Mouse (Mus musculus) lung, adult 2 months (tissue): ENCODE measurements at regions not wholly inside any gene's neighbourhood (a gene's known extent, or its start where the extent isn't known, plus 50 kb on each side); places are given as distances from the start of the nearest gene placed in this dataset.

Experiments used
- CTCF ChIP-seq: fragments of 200-500 bp; IDR thresholded peaks from 2 replicates; pipeline ENCODE4 v1.5.1; 2011; ENCODE audit warnings: mild to moderate bottlenecking, low read length, control low read depth; ENCODE audit not compliant: insufficient read depth
- POLR2A ChIP-seq: fragments of 200-500 bp; IDR thresholded peaks from 2 replicates; pipeline ENCODE4 v1.6.1; 2011; ENCODE audit warnings: low read depth, mild to moderate bottlenecking, control low read depth, low read length, borderline replicate concordance; ENCODE audit errors: extremely low read depth

- no peak for TF ChIP-seq CTCF
- TF ChIP-seq POLR2A, result no peak
These were observed 182.1 kb downstream of the Ptpru start for GRCm38 (mm10) chr4:131656034-131656433.
